Mouse (Mus musculus) Patski (cell line): ENCODE results near the gene Rbm20. TPM values are rescaled to one million over a fixed set of nuclear protein-coding genes. Genes with fewer than 3 reads are reported as not detected.
A peak's percentile ranks its signal among the peaks of the same experiment; 100 is the strongest.

Source experiments
- ATAC-seq: fragments of 100-300 bp; one replicate; pipeline ENCODE4 v1.8.0; 2021
- CTCF ChIA-PET: fragments of 350-600 bp; sonication (Branson Sonifier 250); formaldehyde crosslinking; loops from one replicate; lab custom pipeline; 2022; ENCODE audit warnings: inconsistent platforms; lab: Charles Lee
- POLR2A ChIA-PET: fragments of 350-600 bp; sonication (Branson Sonifier 250); formaldehyde crosslinking; loops from one replicate; lab custom pipeline; 2022; ENCODE audit warnings: antibody characterized with exemption, inconsistent platforms; lab: Charles Lee
- DNase-seq: peaks from one replicate; pipeline ENCODE4 v3.0.0-alpha.2; 2011; ENCODE audit warnings: low read depth, low spot score
- H3K27me3 ChIP-seq: fragments of 371-371 bp; one replicate; pipeline ENCODE4 v1.5.1; 2021
- CTCF ChIP-seq: fragments of 100-300 bp; IDR thresholded peaks from one replicate; pipeline ENCODE4 v1.5.1; 2021
- in situ Hi-C: fragments of 300-500 bp; cut with MboI; formaldehyde crosslinking; loops from 3 replicates; pipeline ENCODE4 v1.11.1; 2018; ENCODE audit warnings: low pct_unique_long_range_greater_than_20kb, mixed read lengths
- polyA plus RNA-seq: library from polyadenylated mRNA; unstranded; gene quantifications from one replicate; pipeline ENCODE4 v1.2.3, GENCODE M21; 2021

Rbm20 gene
- polyA plus RNA-seq, 1 experiment from 2014 or later = 0.72 TPM

- no peak for TF ChIP-seq CTCF
- no peak for DNase-seq
- H3K27me3 ChIP-seq = peaks cover 4% of the 10 kb centered on the region
- POLR2A ChIA-PET = interaction anchor here (1.0 kb wide), 1 partner anchor 120 kb away, joined by 3 read pairs; no protein-coding TSS in a partner anchor
- in situ Hi-C loops = no loop called here
- CTCF ChIA-PET = no interaction called here
- ATAC-seq = no peak
Measured at GRCm38 (mm10) chr19:53781826-53782225, 104.7 kb downstream of the Rbm20 start.

- ChIA-PET CTCF (interaction anchor here (3.5 kb wide), 1 partner anchor 16 kb away, joined by 10 read pairs; no protein-coding TSS in a partner anchor), POLR2A (no interaction called here)
- no peak for TF ChIP-seq CTCF
- no peak for ATAC-seq
- no peak for DNase-seq
- in situ Hi-C loops = no loop called here
- H3K27me3 ChIP-seq = no peaks in the 10 kb centered on the region
Measured at GRCm38 (mm10) chr19:53785352-53785751, 108.2 kb downstream of the Rbm20 start.

GRCm38 (mm10) chr19:53786239-53786638, 109.1 kb downstream of the Rbm20 start:
- TF ChIP-seq CTCF = no peak
- ChIA-PET POLR2A (interaction anchor here (0.7 to 1.3 kb wide), 2 partner anchors 11 to 136 kb away, joined by 3 to 4 read pairs; no protein-coding TSS in a partner anchor), CTCF (interaction anchor here (1.3 to 3.5 kb wide), 2 partner anchors 10 to 17 kb away, joined by 5 to 10 read pairs; no protein-coding TSS in a partner anchor)
- no peaks in the 10 kb centered on the region for H3K27me3 ChIP-seq
- DNase-seq (no peak), ATAC-seq (peak; percentile 6)
- in situ Hi-C loops = no loop called here

GRCm38 (mm10) chr19:53786836-53787235, 109.7 kb downstream of the Rbm20 start:
- in situ Hi-C loops = no loop called here
- no peaks in the 10 kb centered on the region for H3K27me3 ChIP-seq
- no peak for TF ChIP-seq CTCF
- DNase-seq (no peak), ATAC-seq (no peak)
- CTCF ChIA-PET = interaction anchor here (1.3 kb wide), 1 partner anchor 9 kb away, joined by 5 read pairs; no protein-coding TSS in a partner anchor
- POLR2A ChIA-PET = interaction anchor here (1.3 kb wide), 1 partner anchor 12 kb away, joined by 3 read pairs; no protein-coding TSS in a partner anchor

GRCm38 (mm10) chr19:53788621-53789331, 111.7 kb downstream of the Rbm20 start:
- no peaks in the 10 kb centered on the region for H3K27me3 ChIP-seq
- TF ChIP-seq CTCF = no peak
- in situ Hi-C loops = no loop called here
- ChIA-PET CTCF (no interaction called here), POLR2A (interaction anchor here (0.6 to 1.3 kb wide), 3 partner anchors 16 to 139 kb away, joined by 3 read pairs; no protein-coding TSS in a partner anchor)
- ATAC-seq (no peak), DNase-seq (no peak)

GRCm38 (mm10) chr19:53789571-53789970, 112.5 kb downstream of the Rbm20 start:
- in situ Hi-C loops = no loop called here
- no peak for TF ChIP-seq CTCF
- ATAC-seq (no peak), DNase-seq (no peak)
- POLR2A ChIA-PET = interaction anchor here (1.3 kb wide), 1 partner anchor 114 kb away, joined by 3 read pairs; no protein-coding TSS in a partner anchor
- no peaks in the 10 kb centered on the region for H3K27me3 ChIP-seq
- CTCF ChIA-PET = no interaction called here

- no peak for ATAC-seq
- ChIA-PET CTCF (no interaction called here), POLR2A (no interaction called here)
- H3K27me3 ChIP-seq = no peaks in the 10 kb centered on the region
- no peak for TF ChIP-seq CTCF
- in situ Hi-C loops = no loop called here
- DNase-seq = no peak
Measured at GRCm38 (mm10) chr19:53791751-53792720, 114.9 kb downstream of the Rbm20 start.

GRCm38 (mm10) chr19:53792976-53793897, 116.1 kb downstream of the Rbm20 start:
- ATAC-seq (no peak), DNase-seq (no peak)
- ChIA-PET CTCF (no interaction called here), POLR2A (interaction anchor here (0.7 kb wide), 1 partner anchor 47 kb away, joined by 4 read pairs; no protein-coding TSS in a partner anchor)
- in situ Hi-C loops = no loop called here
- no peak for TF ChIP-seq CTCF
- no peaks in the 10 kb centered on the region for H3K27me3 ChIP-seq

- TF ChIP-seq CTCF = no peak
- in situ Hi-C loops = no loop called here
- POLR2A ChIA-PET = no interaction called here
- no peaks in the 10 kb centered on the region for H3K27me3 ChIP-seq
- DNase-seq (no peak), ATAC-seq (no peak)
- CTCF ChIA-PET = no interaction called here
Measured at GRCm38 (mm10) chr19:53793994-53794890, 117.1 kb downstream of the Rbm20 start.
